Mouse (Mus musculus) ES-Bruce4 (cell line): ENCODE measurements around the gene Myt1. TPM values are rescaled to one million over a fixed set of nuclear protein-coding genes. Genes with fewer than 3 reads are reported as not detected.
"Not testable (repeated sequence)": the region's sequence is repeated elsewhere in the genome, so short reads cannot be mapped to it uniquely, and the experiment has no call there.

Source experiments
- H3K27ac ChIP-seq: 2 replicates; pipeline ENCODE4 v1.5.1; 2012; ENCODE audit warnings: low read length, inconsistent platforms; ENCODE audit not compliant: insufficient read depth
- H3K27me3 ChIP-seq: 2 replicates; pipeline ENCODE4 v1.6.1; 2012; ENCODE audit warnings: mild to moderate bottlenecking, low read length, inconsistent platforms; ENCODE audit not compliant: control insufficient read depth, poor library complexity, insufficient read depth, severe bottlenecking
- H3K36me3 ChIP-seq: 2 replicates; pipeline ENCODE4 v1.6.1; 2012; ENCODE audit warnings: inconsistent platforms, mild to moderate bottlenecking, low read length, moderate library complexity; ENCODE audit not compliant: control insufficient read depth, poor library complexity, insufficient read depth, severe bottlenecking
- H3K4me1 ChIP-seq: one replicate; pipeline ENCODE4 v1.8.1; 2011; ENCODE audit warnings: low read length; ENCODE audit not compliant: control insufficient read depth, insufficient read depth
- H3K4me3 ChIP-seq: 2 replicates; pipeline ENCODE4 v1.5.1; 2011; ENCODE audit warnings: low read depth, mild to moderate bottlenecking, low read length
- H3K9ac ChIP-seq: 2 replicates; pipeline ENCODE4 v1.6.1; 2012; ENCODE audit warnings: low read depth, mild to moderate bottlenecking, inconsistent platforms; ENCODE audit not compliant: poor library complexity, severe bottlenecking
- H3K9me3 ChIP-seq: replicated peaks from 2 replicates; pipeline ENCODE4 v1.6.1; 2012; ENCODE audit warnings: mild to moderate bottlenecking, low read length, inconsistent platforms; ENCODE audit not compliant: control insufficient read depth, poor library complexity, insufficient read depth, severe bottlenecking
- CTCF ChIP-seq: IDR thresholded peaks from one replicate; pipeline ENCODE4 v1.8.1; 2011; ENCODE audit warnings: low read depth, low read length
- EP300 ChIP-seq: IDR thresholded peaks from 2 replicates; pipeline ENCODE4 v1.6.1; 2011; ENCODE audit warnings: low read depth, low read length; ENCODE audit not compliant: insufficient read depth
- POLR2A ChIP-seq: IDR thresholded peaks from one replicate; pipeline ENCODE4 v1.8.1; 2011; ENCODE audit warnings: low read length; ENCODE audit not compliant: insufficient read depth
- polyA plus RNA-seq: library from polyadenylated mRNA; stranded (reverse); fragments of >200 nt; gene quantifications from 2 replicates; pipeline ENCODE4 v1.2.4, GENCODE M21; 2011; ENCODE audit warnings: low read depth; ENCODE audit not compliant: missing spikeins, insufficient read depth, insufficient read length

Myt1 gene
- polyA plus RNA-seq, 1 experiment: 0.13 TPM

DNA sequence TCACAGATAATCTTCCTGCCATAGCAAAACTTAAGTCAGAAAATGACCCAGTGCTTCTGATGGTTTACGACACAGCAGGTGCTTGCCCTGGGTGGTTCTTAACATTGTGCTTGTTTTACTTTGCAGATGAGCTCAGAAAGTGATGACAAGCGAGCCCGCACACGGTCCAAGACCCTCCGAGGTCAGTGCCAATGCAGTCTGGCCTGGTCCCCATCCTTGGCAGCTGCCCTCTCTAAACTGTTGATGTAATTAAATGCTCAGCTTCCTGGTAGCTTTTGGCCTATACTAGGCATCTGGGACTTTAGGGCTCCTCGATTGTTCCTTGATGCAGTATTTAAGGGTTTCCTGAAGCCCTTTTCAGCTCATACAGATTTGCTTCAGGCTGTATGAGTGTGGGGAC is 26.3 kb downstream of the Myt1 start:
- Histone ChIP-seq H3K9ac (no peak overlapping the region), H3K27ac (no peak overlapping the region), H3K4me3 (no peak overlapping the region), H3K4me1 (no peaks in the 10 kb centered on the region), H3K27me3 (no peaks in the 10 kb centered on the region; the same call in 1 of the 2 replicates), H3K9me3 (no peaks in the 10 kb centered on the region), H3K36me3 (no peaks in the 10 kb centered on the region)
- TF ChIP-seq CTCF: no peak
- TF ChIP-seq POLR2A: no peak
- no peak for TF ChIP-seq EP300

DNA sequence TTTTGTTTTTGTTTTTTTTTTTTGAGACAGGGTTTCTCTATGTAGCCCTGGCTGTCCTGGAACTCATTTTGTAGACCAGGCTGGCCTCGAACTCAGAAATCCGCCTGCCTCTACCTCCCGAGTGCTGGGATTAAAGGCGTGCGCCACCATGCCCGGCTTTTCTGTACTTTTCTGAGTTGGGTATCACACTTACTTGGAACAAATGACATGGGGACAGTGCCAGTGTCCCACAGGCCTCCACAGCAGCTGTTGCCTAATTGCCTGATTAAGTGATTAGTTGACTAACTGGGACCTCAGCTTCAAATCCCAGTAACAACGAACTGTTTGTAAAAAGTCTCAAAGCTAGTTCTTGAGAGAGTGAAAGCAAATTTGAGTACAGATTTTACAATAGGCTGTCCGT is 30.1 kb downstream of the Myt1 start:
- H3K4me3 ChIP-seq, H3K4me1 ChIP-seq, H3K27me3 ChIP-seq, H3K9ac ChIP-seq, H3K27ac ChIP-seq, H3K36me3 ChIP-seq, H3K9me3 ChIP-seq: not testable (repeated sequence)

DNA sequence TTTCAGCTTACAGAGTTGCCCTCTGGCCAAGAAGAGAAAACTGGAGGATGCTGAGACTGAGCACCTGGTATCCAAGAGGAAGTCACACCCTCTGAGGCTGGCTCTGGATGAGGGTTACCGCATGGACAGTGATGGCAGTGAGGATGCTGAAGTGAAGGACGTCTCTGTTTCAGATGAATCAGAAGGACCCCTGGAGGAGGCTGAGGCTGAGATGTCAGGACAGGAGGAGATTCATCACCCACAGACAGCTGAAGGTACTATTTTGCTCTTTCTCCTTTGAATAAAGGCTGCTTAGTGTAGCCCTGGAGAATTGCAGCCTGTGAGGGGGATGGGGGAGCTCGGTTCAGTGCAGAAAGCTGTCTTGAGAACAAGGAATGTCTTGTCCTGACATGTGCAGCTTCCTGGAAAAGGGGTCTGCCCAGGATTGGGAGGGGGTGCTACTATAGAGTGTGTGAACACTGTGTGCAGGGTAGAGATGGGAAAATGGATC is 32.6 kb downstream of the Myt1 start:
- Histone ChIP-seq H3K27ac (no peak overlapping the region), H3K4me1 (no peaks in the 10 kb centered on the region), H3K9ac (no peak overlapping the region), H3K27me3 (no peaks in the 10 kb centered on the region), H3K36me3 (no peaks in the 10 kb centered on the region), H3K9me3 (no peaks in the 10 kb centered on the region), H3K4me3 (no peak overlapping the region)
- no peak for TF ChIP-seq EP300
- TF ChIP-seq CTCF: no peak
- TF ChIP-seq POLR2A: no peak

DNA sequence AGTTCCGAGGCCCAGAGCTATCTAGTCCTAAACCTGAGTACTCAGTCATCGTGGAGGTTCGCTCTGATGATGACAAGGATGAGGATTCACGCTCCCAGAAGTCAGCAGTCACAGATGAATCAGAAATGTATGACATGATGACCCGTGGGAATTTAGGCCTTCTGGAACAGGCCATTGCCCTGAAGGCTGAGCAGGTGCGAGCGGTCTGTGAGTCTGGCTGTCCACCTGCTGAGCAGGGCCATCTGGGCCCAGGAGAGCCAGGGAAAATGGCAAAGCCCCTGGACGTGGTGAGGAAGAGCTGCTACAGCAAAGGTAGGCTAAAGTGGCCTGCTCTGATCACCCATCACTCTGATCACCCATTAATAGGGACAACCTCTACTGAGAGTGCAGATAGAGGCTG is 34.5 kb downstream of the Myt1 start:
- Histone ChIP-seq H3K4me1 (no peaks in the 10 kb centered on the region), H3K9ac (no peak overlapping the region), H3K9me3 (no peaks in the 10 kb centered on the region), H3K4me3 (no peak overlapping the region), H3K27ac (no peak overlapping the region), H3K27me3 (no peaks in the 10 kb centered on the region), H3K36me3 (no peaks in the 10 kb centered on the region)
- no peak for TF ChIP-seq CTCF
- TF ChIP-seq EP300: no peak
- no peak for TF ChIP-seq POLR2A

DNA sequence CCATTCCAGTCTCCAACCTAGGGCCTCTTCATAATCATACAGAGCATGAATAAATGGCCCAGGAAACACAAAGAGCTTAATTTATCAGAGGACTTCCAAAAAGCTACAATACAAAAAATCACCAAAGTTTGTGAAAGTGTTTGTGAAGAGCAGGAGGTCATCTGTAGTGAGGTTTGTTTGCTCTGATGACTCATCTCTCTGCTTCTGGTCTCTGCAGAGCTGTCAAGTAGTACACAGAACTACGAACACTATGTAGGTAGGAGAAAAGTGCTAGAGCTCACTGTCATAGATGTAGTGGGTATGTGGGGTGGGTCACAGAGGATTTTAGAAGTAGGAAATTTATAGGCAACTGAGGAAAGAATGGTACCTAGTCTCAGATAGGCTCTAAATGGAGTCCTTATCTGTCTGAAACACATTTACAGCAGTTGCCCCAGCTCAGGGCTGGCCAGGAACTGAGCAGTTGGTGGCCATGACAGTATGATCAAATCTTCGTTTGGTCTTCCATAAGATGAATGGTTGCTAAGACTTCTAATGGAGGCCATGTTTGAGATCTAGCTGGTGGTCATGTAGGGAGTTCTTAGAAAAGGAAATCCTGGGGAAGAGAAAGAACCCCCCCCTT is 66.0 kb downstream of the Myt1 start:
- Histone ChIP-seq H3K27ac (no peak overlapping the region), H3K9me3 (no peaks in the 10 kb centered on the region), H3K4me1 (no peaks in the 10 kb centered on the region), H3K27me3 (no peaks in the 10 kb centered on the region; the same call in 1 of the 2 replicates), H3K9ac (no peak overlapping the region), H3K36me3 (no peaks in the 10 kb centered on the region), H3K4me3 (no peak overlapping the region)
- TF ChIP-seq CTCF (no peak), POLR2A (no peak), EP300 (no peak)

DNA sequence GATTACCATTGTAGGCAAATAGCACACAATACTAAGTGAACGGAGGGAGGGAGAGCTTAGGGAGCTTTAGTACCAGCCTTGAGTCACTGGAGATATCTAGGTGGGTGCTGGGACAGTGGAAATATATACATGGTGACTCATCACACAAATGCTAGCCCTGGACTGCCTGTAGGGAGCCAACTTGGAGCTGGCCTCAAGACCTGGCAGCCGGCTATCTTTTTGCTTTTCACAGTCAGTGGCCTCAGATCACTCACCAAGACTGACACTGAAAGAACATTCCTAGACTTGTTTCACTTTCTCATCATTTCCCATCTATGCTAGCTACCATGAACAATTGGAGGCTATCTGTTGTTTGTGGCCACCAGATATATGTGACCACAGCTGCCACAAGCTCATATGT is 69.6 kb downstream of the Myt1 start:
- Histone ChIP-seq H3K27ac (no peak overlapping the region), H3K4me3 (no peak overlapping the region), H3K4me1 (no peaks in the 10 kb centered on the region), H3K9ac (no peak overlapping the region), H3K9me3 (no peaks in the 10 kb centered on the region), H3K36me3 (no peaks in the 10 kb centered on the region), H3K27me3 (no peaks in the 10 kb centered on the region; the same call in 1 of the 2 replicates)
- TF ChIP-seq CTCF (no peak), EP300 (no peak), POLR2A (no peak)
